Mouse (Mus musculus) kidney, postnatal 0 days (tissue): ENCODE data around the gene Prkaca. TPM values are rescaled to one million over a fixed set of nuclear protein-coding genes. Genes with fewer than 3 reads are reported as not detected.

Source experiments
- ATAC-seq: fragments of 200-750 bp; cut with Nextera tagmentation; replicated peaks from 2 replicates; pipeline ENCODE4 v1.8.0; 2017; ENCODE audit warnings: low read depth, moderate number of reproducible peaks, moderate TSS enrichment, moderate library complexity; ENCODE audit not compliant: low FRiP score
- DNase-seq: peaks from one replicate; pipeline ENCODE4 v3.0.0-alpha.2; 2016; ENCODE audit warnings: low spot score
- H3K27ac ChIP-seq: fragments of 300-500 bp; sonication (generic); 2 replicates; pipeline ENCODE4 v1.5.1; 2014; ENCODE audit warnings: mild to moderate bottlenecking
- H3K27me3 ChIP-seq: fragments of 300-500 bp; sonication (generic); 2 replicates; pipeline ENCODE4 v1.6.1; 2014; ENCODE audit warnings: low read length, mixed read lengths; ENCODE audit not compliant: insufficient read depth
- H3K36me3 ChIP-seq: fragments of 300-500 bp; sonication (generic); 2 replicates; pipeline ENCODE4 v1.6.1; 2014; ENCODE audit warnings: low read length, mixed read lengths; ENCODE audit not compliant: insufficient read depth
- H3K4me1 ChIP-seq: fragments of 300-500 bp; sonication (generic); replicated peaks from 2 replicates; pipeline ENCODE4 v1.6.1; 2014; ENCODE audit warnings: antibody characterized with exemption, low read length, mixed read lengths; ENCODE audit not compliant: insufficient read depth
- H3K4me2 ChIP-seq: fragments of 300-500 bp; sonication (generic); 2 replicates; pipeline ENCODE4 v1.6.1; 2014; ENCODE audit warnings: mild to moderate bottlenecking, low read length, moderate library complexity, mixed read lengths
- H3K4me3 ChIP-seq: fragments of 300-500 bp; sonication (generic); replicated peaks from 2 replicates; pipeline ENCODE4 v1.5.1; 2014; ENCODE audit warnings: low read depth, low read length
- H3K9ac ChIP-seq: fragments of 300-500 bp; sonication (generic); 2 replicates; pipeline ENCODE4 v1.6.1; 2014; ENCODE audit warnings: low read depth, low read length
- H3K9me3 ChIP-seq: fragments of 300-500 bp; sonication (generic); replicated peaks from 2 replicates; pipeline ENCODE4 v1.6.1; 2016; ENCODE audit warnings: low read length, inconsistent platforms, mixed read lengths
- CTCF ChIP-seq: IDR thresholded peaks from 2 replicates; pipeline ENCODE4 v1.5.1; 2016; ENCODE audit warnings: antibody characterized with exemption, low read depth, mild to moderate bottlenecking, moderate library complexity
- WGBS: fragments of 180-500 bp; shearing (Covaris S2); extraction: QIAGEN DNeasy Blood & Tissue Kit; methylation state at CpG from one replicate; pipeline ENCODE4 v1.1.7; 2014; 5-methylcytosine and 5-hydroxymethylcytosine counted together
- polyA plus RNA-seq: library from polyadenylated mRNA; unstranded; fragments of >200 nt; fragmentation: Nextera tagmentation; extraction: Ambion mirVana; gene quantifications from 2 replicates; pipeline ENCODE4 v1.2.1, GENCODE M21; 2015

Prkaca gene
- polyA plus RNA-seq, 1 experiment from 2014 or later: 104 TPM

DNA sequence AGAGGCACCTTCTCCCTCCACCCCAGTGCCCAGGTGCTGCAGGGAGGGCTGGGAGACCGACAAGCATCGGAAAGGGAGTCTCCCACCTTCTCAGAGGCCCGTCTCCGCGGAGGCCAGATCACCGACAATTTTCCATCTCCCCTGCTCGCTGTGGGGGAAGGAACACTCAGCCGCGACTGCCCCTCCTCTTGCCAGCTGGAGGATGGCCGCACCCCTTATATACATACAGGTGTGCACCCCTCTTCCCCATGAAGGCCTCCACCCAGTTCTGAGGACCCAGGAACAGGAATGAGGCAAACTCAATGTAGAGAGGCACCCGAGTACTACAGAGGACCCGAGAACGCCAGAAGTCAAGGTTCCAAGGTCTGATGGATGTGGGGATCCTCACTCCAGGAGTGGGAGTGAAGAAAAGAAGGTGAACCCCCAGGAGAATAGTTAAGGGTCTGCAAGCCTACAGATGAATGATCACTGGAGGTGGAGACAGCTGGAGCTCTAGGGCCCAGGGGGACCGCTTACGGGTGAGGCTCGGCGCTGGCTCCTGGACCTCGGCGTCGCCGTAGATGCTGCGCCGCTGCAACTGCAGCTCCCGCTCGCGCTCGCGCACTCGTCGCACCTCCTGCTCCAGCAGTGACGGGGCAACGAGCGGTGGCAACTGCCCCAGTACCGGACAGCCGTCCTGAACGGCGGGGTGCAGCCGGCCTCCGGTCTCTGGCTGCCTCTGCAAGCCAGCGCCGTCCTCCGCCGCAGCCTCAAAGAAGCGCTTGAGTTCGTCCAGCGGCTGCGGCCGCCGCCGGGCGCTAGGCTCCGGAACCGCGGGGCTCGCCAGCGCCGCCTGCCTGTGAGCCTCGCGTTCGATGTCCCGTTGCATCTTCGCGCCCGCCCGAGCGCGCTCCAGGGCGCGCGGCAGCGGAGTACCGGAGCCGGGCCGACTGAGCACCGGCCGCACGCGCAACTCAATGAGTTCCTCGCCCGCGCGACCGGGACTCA is 38.1 kb downstream of the Prkaca start:
- Histone ChIP-seq H3K36me3 (no peaks in the 10 kb centered on the region), H3K4me3 (peak overlapping the region; percentile 47), H3K9me3 (no peaks in the 10 kb centered on the region), H3K27ac (peak overlapping the region; percentile 50; the same call in 1 of the 2 replicates), H3K27me3 (peaks cover 24% of the 10 kb centered on the region), H3K9ac (peak overlapping the region; percentile 57), H3K4me2 (peak overlapping the region; percentile 97), H3K4me1 (peaks cover 24% of the 10 kb centered on the region)
- DNase-seq (peak; percentile 71), ATAC-seq (peak; percentile 26; the same call in 1 of the 2 replicates)
- TF ChIP-seq CTCF: peak; percentile 69
- 2% methylated on average over 83 of the region's 83 CpGs for WGBS

DNA sequence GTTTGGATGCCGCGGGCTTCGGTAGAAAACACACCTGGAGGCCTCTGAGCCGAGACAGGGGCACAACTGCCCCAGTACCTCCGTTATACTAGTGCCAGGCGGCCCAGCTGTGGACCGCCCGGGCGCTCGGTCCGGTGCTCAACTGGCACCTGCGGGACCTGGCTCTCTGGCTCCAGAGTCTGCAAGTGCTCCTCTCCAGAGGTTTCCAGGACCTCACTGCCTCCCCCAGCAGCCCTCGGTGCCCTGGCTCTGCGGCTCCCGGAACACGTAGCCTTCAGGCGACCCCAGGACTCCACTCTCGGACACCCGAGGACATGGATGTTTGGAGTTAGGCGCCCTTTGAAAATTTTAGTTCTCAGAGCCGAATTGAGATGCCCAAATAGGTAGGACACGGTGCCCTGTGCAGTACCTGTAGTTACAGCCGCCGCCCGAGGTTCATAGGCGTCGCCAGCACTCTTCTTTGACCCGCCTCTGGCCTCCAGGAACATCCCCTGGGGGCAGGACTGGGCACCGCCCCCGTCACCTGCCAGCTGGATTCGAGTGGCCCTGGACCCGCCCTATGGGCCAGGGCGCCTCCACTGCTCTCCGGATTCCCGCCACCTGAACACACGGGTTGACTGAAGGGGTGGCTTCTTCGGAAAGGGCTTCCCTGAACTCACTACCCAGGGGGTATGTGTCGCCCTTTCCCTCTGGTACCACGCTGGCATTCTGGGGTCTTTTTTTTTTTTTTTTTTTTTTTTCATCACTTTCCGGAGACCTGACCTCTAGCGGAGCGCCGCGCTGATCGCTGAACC is 39.1 kb downstream of the Prkaca start, which contains the start of gene 2210011C24Rik:
TSS of gene 2210011C24Rik (minus strand) at position 467 of the 794 bp plus-strand sequence.
- DNase-seq (no peak), ATAC-seq (peak; percentile 73)
- no peak for TF ChIP-seq CTCF
- peak within 1 kb of the TSS; percentile 57 for H3K9ac ChIP-seq
- H3K4me2 ChIP-seq: peak within 1 kb of the TSS; percentile 97
- H3K27me3 ChIP-seq: peaks cover 24% of the 10 kb centered on the region
- H3K27ac ChIP-seq: peak within 1 kb of the TSS; percentile 50; the same call in 1 of the 2 replicates
- WGBS: under 1% methylated on average over 45 of the region's 45 CpGs
- peak within 1 kb of the TSS; percentile 47 for H3K4me3 ChIP-seq
- no peaks in the 10 kb centered on the region for H3K36me3 ChIP-seq
- H3K9me3 ChIP-seq: no peaks in the 10 kb centered on the region
- peaks cover 24% of the 10 kb centered on the region for H3K4me1 ChIP-seq

DNA sequence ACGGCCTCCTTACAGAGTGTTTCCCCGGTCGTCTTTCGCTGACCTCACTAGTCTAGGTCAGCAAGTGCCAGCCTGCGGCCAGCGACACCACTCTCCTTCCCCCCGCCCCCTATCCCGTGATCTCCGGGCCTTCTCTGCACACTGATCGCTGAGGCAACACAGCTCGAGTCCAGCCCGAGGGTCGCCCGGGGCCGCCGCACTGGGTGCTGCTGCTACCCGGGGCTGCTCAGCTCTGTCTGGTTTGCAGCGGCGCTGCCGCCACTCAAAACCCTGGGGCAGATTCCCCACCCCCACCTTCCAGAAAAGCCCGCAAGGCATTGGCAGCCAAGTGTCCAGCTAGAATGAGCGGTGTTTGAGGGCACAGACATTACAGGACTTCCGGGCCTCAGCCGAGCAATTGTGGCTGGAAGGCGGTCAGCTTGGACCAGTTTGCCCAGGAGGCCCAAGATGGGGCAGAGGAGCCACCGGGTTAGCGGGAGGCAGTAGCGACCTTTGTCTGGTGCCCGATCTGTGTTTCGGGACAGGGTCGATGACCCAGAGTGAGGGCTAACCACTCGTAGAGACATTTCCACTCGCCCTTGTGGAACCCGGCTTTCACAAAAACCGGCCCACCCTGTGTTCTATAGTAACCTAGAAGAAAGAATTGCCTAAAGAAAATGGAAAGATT is 39.8 kb downstream of the Prkaca start:
- H3K27me3 ChIP-seq: peaks cover 24% of the 10 kb centered on the region
- peak; percentile 58 for ATAC-seq
- no peak for DNase-seq
- no peaks in the 10 kb centered on the region for H3K9me3 ChIP-seq
- WGBS: 10% methylated on average over 35 of the region's 35 CpGs
- no peak overlapping the region for H3K27ac ChIP-seq
- H3K4me3 ChIP-seq: peak overlapping the region; percentile 10
- peaks cover 24% of the 10 kb centered on the region for H3K4me1 ChIP-seq
- no peak for TF ChIP-seq CTCF
- peak overlapping the region; percentile 51 for H3K9ac ChIP-seq
- H3K36me3 ChIP-seq: no peaks in the 10 kb centered on the region
- peak overlapping the region; percentile 97 for H3K4me2 ChIP-seq

DNA sequence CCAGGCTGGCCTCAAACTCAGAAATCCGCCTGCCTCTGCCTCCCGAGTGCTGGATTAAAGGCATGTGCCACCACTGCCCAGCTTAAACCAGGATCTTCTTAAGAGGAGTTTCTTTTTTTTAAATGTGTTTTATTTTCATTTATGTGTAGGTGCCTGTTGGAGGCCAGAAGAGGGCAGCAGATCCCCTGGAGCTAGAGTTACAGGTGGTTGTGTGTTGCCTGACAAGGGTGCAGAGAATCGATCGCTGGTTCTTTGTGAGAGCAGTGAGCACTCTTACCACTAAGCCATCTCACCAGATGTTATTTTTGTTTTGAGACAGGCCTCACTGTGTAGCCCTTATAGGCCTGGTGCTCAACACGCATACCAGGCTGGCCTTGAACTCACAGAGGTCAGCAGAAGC is 43.0 kb downstream of the Prkaca start:
- H3K9me3 ChIP-seq: no peaks in the 10 kb centered on the region
- H3K27ac ChIP-seq: no peak overlapping the region
- peaks cover 18% of the 10 kb centered on the region for H3K4me1 ChIP-seq
- H3K27me3 ChIP-seq: peaks cover 16% of the 10 kb centered on the region
- no peak overlapping the region for H3K4me2 ChIP-seq
- no peak for ATAC-seq
- WGBS: 97% methylated on average over 5 of the region's 5 CpGs
- 0 out of 2 replicates have a peak, but pooled peaks have one; percentile 10 for TF ChIP-seq CTCF
- no peak overlapping the region for H3K4me3 ChIP-seq
- H3K36me3 ChIP-seq: no peaks in the 10 kb centered on the region
- DNase-seq: no peak
- H3K9ac ChIP-seq: no peak overlapping the region

DNA sequence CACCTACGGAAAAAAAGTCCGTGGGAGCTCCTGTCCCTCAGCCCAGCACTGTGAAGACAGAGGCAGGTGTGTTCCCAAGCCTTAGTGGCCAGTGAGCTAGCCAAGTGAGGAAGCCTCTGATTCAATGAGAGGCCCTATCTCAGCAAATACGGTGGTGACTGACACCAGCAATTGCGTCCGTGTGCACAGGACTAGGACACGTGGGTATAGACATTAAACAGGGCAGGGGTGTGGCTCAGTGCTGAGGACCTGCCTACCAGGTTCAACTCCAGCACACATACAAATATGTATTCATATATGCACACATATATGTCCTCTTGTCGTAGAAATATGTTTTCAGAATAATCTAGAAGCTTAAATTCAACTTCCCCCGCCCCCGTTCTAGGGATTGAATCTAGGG is 46.9 kb downstream of the Prkaca start:
- Histone ChIP-seq H3K4me1 (peaks cover 25% of the 10 kb centered on the region), H3K9me3 (no peaks in the 10 kb centered on the region), H3K4me3 (no peak overlapping the region), H3K36me3 (no peaks in the 10 kb centered on the region), H3K9ac (no peak overlapping the region), H3K4me2 (no peak overlapping the region), H3K27me3 (no peaks in the 10 kb centered on the region), H3K27ac (no peak overlapping the region)
- TF ChIP-seq CTCF: no peak
- 74% methylated on average over 9 of the region's 9 CpGs for WGBS
- ATAC-seq (no peak), DNase-seq (no peak)
